Mouse (Mus musculus): ENCODE results near the gene Tmem231. TPM values are rescaled to one million over a fixed set of nuclear protein-coding genes. Genes with fewer than 3 reads are reported as not detected.

Gene Tmem231
- polyA plus RNA-seq, 1 experiment from 2014 or later = 1.9 TPM

GRCm38 (mm10) chr8:111905500-111906121 lies 28.1 kb downstream of the Tmem231 start:
- WGBS (ENCODE audit: insufficient replicate concordance) = 37% methylated on average over 8 of the region's 8 CpGs
- no peak overlapping the region for H3K27ac ChIP-seq (replicated peaks)
- no peak overlapping the region for H3K4me2 ChIP-seq
- no peaks in the 10 kb centered on the region for H3K36me3 ChIP-seq (replicated peaks)
- H3K4me3 ChIP-seq (replicated peaks) = no peak overlapping the region
- H3K9me3 ChIP-seq (replicated peaks) = no peaks in the 10 kb centered on the region
- ATAC-seq (ENCODE audit: insufficient read depth) = no peak
- no peak overlapping the region for H3K9ac ChIP-seq
- H3K4me1 ChIP-seq (replicated peaks) = no peaks in the 10 kb centered on the region
- peaks cover 35% of the 10 kb centered on the region for H3K27me3 ChIP-seq

- H3K36me3 ChIP-seq (replicated peaks) = no peaks in the 10 kb centered on the region
- H3K4me3 ChIP-seq (replicated peaks) = no peak overlapping the region
- peaks cover 14% of the 10 kb centered on the region for H3K27me3 ChIP-seq
- ATAC-seq (ENCODE audit: insufficient read depth) = no peak
- no peak overlapping the region for H3K4me2 ChIP-seq
- H3K9me3 ChIP-seq (replicated peaks) = no peaks in the 10 kb centered on the region
- H3K9ac ChIP-seq = no peak overlapping the region
- WGBS (ENCODE audit: insufficient replicate concordance) = 53% methylated on average over 5 of the region's 5 CpGs
- H3K27ac ChIP-seq (replicated peaks) = no peak overlapping the region
- H3K4me1 ChIP-seq (replicated peaks) = no peaks in the 10 kb centered on the region
Measured at GRCm38 (mm10) chr8:111902080-111902479, 31.6 kb downstream of the Tmem231 start.

- Histone ChIP-seq H3K27me3 (peaks cover 4% of the 10 kb centered on the region; the same call in 1 of the 2 replicates), H3K9ac (no peak overlapping the region), H3K27ac (replicated peaks) (no peak overlapping the region), H3K4me2 (no peak overlapping the region), H3K4me3 (replicated peaks) (no peak overlapping the region), H3K9me3 (replicated peaks) (no peaks in the 10 kb centered on the region), H3K4me1 (replicated peaks) (no peaks in the 10 kb centered on the region), H3K36me3 (replicated peaks) (no peaks in the 10 kb centered on the region)
- ATAC-seq (ENCODE audit: insufficient read depth) = no peak
- 39% methylated on average over 10 of the region's 10 CpGs for WGBS (ENCODE audit: insufficient replicate concordance)
Measured at GRCm38 (mm10) chr8:111898586-111898985, 35.1 kb downstream of the Tmem231 start.

GRCm38 (mm10) chr8:111894955-111895354 lies 38.7 kb downstream of the Tmem231 start:
- Histone ChIP-seq H3K27ac (replicated peaks) (no peak overlapping the region), H3K9ac (no peak overlapping the region), H3K4me3 (replicated peaks) (no peak overlapping the region), H3K36me3 (replicated peaks) (no peaks in the 10 kb centered on the region), H3K27me3 (peaks cover 31% of the 10 kb centered on the region), H3K9me3 (replicated peaks) (no peaks in the 10 kb centered on the region), H3K4me2 (no peak overlapping the region), H3K4me1 (replicated peaks) (0 out of 2 replicates have a peak, but pooled peaks cover 5% of the 10 kb centered on the region)
- no peak for ATAC-seq (ENCODE audit: insufficient read depth)
- 77% methylated on average over 7 of the region's 7 CpGs for WGBS (ENCODE audit: insufficient replicate concordance)

GRCm38 (mm10) chr8:111892615-111893014 lies 41.1 kb downstream of the Tmem231 start:
- Histone ChIP-seq H3K27ac (replicated peaks) (no peak overlapping the region), H3K9ac (no peak overlapping the region), H3K4me3 (replicated peaks) (no peak overlapping the region), H3K36me3 (replicated peaks) (no peaks in the 10 kb centered on the region), H3K9me3 (replicated peaks) (no peaks in the 10 kb centered on the region), H3K4me2 (no peak overlapping the region), H3K4me1 (replicated peaks) (peaks cover 15% of the 10 kb centered on the region), H3K27me3 (peaks cover 51% of the 10 kb centered on the region)
- ATAC-seq (ENCODE audit: insufficient read depth) = no peak
- WGBS (ENCODE audit: insufficient replicate concordance) = 33% methylated on average over 5 of the region's 5 CpGs

GRCm38 (mm10) chr8:111891983-111892382 lies 41.7 kb downstream of the Tmem231 start:
- H3K9me3 ChIP-seq (replicated peaks) = no peaks in the 10 kb centered on the region
- H3K36me3 ChIP-seq (replicated peaks) = no peaks in the 10 kb centered on the region
- peaks cover 51% of the 10 kb centered on the region for H3K27me3 ChIP-seq
- 15% methylated on average over 8 of the region's 8 CpGs for WGBS (ENCODE audit: insufficient replicate concordance)
- H3K9ac ChIP-seq = no peak overlapping the region
- peaks cover 17% of the 10 kb centered on the region for H3K4me1 ChIP-seq (replicated peaks)
- ATAC-seq (ENCODE audit: insufficient read depth) = no peak
- no peak overlapping the region for H3K27ac ChIP-seq (replicated peaks)
- no peak overlapping the region for H3K4me3 ChIP-seq (replicated peaks)
- H3K4me2 ChIP-seq = no peak overlapping the region

GRCm38 (mm10) chr8:111890911-111891303 lies 42.8 kb downstream of the Tmem231 start:
- Histone ChIP-seq H3K36me3 (replicated peaks) (no peaks in the 10 kb centered on the region), H3K4me1 (replicated peaks) (peaks cover 24% of the 10 kb centered on the region), H3K27ac (replicated peaks) (no peak overlapping the region), H3K9me3 (replicated peaks) (no peaks in the 10 kb centered on the region), H3K4me2 (no peak overlapping the region), H3K9ac (no peak overlapping the region), H3K27me3 (peaks cover 51% of the 10 kb centered on the region), H3K4me3 (replicated peaks) (no peak overlapping the region)
- WGBS (ENCODE audit: insufficient replicate concordance) = 48% methylated on average over 6 of the region's 6 CpGs
- ATAC-seq (ENCODE audit: insufficient read depth) = no peak

- WGBS (ENCODE audit: insufficient replicate concordance) = 13% methylated on average over 86 of the region's 86 CpGs
- Histone ChIP-seq H3K27me3 (peaks cover 51% of the 10 kb centered on the region), H3K9me3 (replicated peaks) (no peaks in the 10 kb centered on the region), H3K36me3 (replicated peaks) (no peaks in the 10 kb centered on the region), H3K4me3 (replicated peaks) (no peak overlapping the region), H3K27ac (replicated peaks) (no peak overlapping the region), H3K4me1 (replicated peaks) (peaks cover 24% of the 10 kb centered on the region), H3K9ac (no peak overlapping the region), H3K4me2 (no peak overlapping the region)
- ATAC-seq (ENCODE audit: insufficient read depth) = no peak
Measured at GRCm38 (mm10) chr8:111889931-111890910, 43.5 kb downstream of the Tmem231 start.

- H3K27me3 ChIP-seq = peaks cover 51% of the 10 kb centered on the region
- no peak for ATAC-seq (ENCODE audit: insufficient read depth)
- H3K4me1 ChIP-seq (replicated peaks) = peaks cover 24% of the 10 kb centered on the region
- H3K9ac ChIP-seq = no peak overlapping the region
- H3K4me3 ChIP-seq (replicated peaks) = no peak overlapping the region
- no peak overlapping the region for H3K27ac ChIP-seq (replicated peaks)
- H3K9me3 ChIP-seq (replicated peaks) = no peaks in the 10 kb centered on the region
- WGBS (ENCODE audit: insufficient replicate concordance) = 48% methylated on average over 7 of the region's 7 CpGs
- H3K36me3 ChIP-seq (replicated peaks) = no peaks in the 10 kb centered on the region
- H3K4me2 ChIP-seq = no peak overlapping the region
Measured at GRCm38 (mm10) chr8:111888091-111888650, 45.5 kb downstream of the Tmem231 start.

GRCm38 (mm10) chr8:111887479-111887878 lies 46.2 kb downstream of the Tmem231 start:
- Histone ChIP-seq H3K4me1 (replicated peaks) (peaks cover 24% of the 10 kb centered on the region), H3K27ac (replicated peaks) (no peak overlapping the region), H3K9me3 (replicated peaks) (no peaks in the 10 kb centered on the region), H3K36me3 (replicated peaks) (no peaks in the 10 kb centered on the region), H3K4me2 (no peak overlapping the region), H3K4me3 (replicated peaks) (no peak overlapping the region), H3K27me3 (peaks cover 45% of the 10 kb centered on the region), H3K9ac (no peak overlapping the region)
- 35% methylated on average over 1 of the region's 1 CpGs for WGBS (ENCODE audit: insufficient replicate concordance)
- ATAC-seq (ENCODE audit: insufficient read depth) = peak; percentile 61; the same call in 1 of the 2 replicates

- no peak overlapping the region for H3K4me2 ChIP-seq
- peaks cover 18% of the 10 kb centered on the region for H3K4me1 ChIP-seq (replicated peaks)
- no peaks in the 10 kb centered on the region for H3K9me3 ChIP-seq (replicated peaks)
- no peaks in the 10 kb centered on the region for H3K36me3 ChIP-seq (replicated peaks)
- H3K27me3 ChIP-seq = peaks cover 8% of the 10 kb centered on the region
- H3K27ac ChIP-seq (replicated peaks) = no peak overlapping the region
- WGBS (ENCODE audit: insufficient replicate concordance) = 63% methylated on average over 4 of the region's 4 CpGs
- H3K9ac ChIP-seq = no peak overlapping the region
- ATAC-seq (ENCODE audit: insufficient read depth) = no peak
- H3K4me3 ChIP-seq (replicated peaks) = no peak overlapping the region
Measured at GRCm38 (mm10) chr8:111883615-111884014, 50.1 kb downstream of the Tmem231 start.
